In the genomic region with DNA sequence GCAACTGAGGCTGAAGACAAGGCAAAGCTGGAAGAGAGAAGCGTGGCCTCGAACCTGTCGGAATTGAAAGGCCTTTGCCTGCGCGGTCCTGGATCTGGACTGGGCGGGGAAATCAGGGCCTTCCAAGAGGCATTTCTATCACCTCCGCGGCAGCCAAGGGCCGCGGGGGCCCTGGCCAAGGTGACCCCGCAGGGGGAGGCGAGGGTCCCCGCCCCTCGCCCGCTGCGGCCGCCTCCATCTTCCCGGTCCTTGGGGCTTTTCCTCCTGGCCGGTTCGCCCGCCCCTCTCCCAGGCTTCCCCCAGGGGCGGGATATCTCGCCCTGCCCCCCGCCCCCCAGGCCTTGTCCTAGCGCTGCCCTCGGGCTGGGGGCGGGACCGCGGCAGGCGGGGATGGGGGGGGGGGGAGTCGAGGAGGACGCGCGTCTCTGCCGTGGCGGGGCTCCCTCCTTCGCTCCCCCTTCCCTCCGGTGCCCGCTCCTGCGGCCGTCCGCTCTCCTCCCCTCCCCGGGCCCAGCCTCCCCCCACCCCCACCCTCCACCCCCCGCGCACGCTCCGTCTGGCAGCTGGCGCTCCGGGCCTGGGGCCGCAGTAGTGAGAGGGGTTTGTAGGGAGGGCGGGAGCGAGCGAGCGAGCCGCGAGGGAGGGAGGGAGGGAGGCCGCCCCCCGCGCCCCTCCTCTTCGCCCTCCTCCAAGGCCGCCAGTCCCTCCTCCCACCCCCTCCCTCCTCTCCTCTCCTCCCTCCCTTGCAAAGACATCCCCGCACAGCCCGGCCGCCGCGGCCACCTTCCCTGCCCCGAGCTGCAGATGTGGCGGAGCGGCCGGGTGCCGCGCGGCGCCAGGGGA, we compare ENCODE assay signal across 8 mouse cellular contexts. TPM values are rescaled to one million over a fixed set of nuclear protein-coding genes. Genes with fewer than 3 reads are reported as not detected.
DNase-seq lines count a peak whose midpoint lies in the region; ATAC-seq and TF ChIP-seq lines count a peak whose summit lies in the region.

A gene (plus strand): TSS at position 743 of the 843 bp plus-strand sequence.

- H3K4me2 ChIP-seq in intestine, postnatal 0 days (replicated peaks; ENCODE audit: low read depth) = peak within 1 kb of the TSS; percentile 96
- peak within 1 kb of the TSS; percentile 82 for H3K4me2 ChIP-seq in liver, embryonic 12.5 days
- peak within 1 kb of the TSS; percentile 99 for H3K4me2 ChIP-seq in neural tube, embryonic 11.5 days (ENCODE audit: low read depth)

- H3K9ac ChIP-seq in intestine, postnatal 0 days (ENCODE audit: low read depth, low read length) = peak within 1 kb of the TSS; percentile 80
- peak within 1 kb of the TSS; percentile 70 for H3K9ac ChIP-seq in liver, embryonic 12.5 days
- peak within 1 kb of the TSS; percentile 94 for H3K9ac ChIP-seq in neural tube, embryonic 11.5 days (ENCODE audit: low read length)

- H3K27me3 ChIP-seq in spleen, adult 2 months (ENCODE audit: control insufficient read depth, insufficient read depth, low read length) = peaks cover 12% of the 10 kb centered on the region
- no peaks in the 10 kb centered on the region for H3K27me3 ChIP-seq in intestine, postnatal 0 days (replicated peaks; ENCODE audit: control insufficient read depth, insufficient read depth, low read length)
- H3K27me3 ChIP-seq in liver, embryonic 12.5 days (replicated peaks) = peaks cover 57% of the 10 kb centered on the region
- H3K27me3 ChIP-seq in neural tube, embryonic 11.5 days (ENCODE audit: control insufficient read depth, insufficient read depth, low read length) = no peaks in the 10 kb centered on the region

- H3K27ac ChIP-seq in spleen, adult 2 months (ENCODE audit: insufficient read depth, low read length) = 0 out of 2 replicates have a peak within 1 kb of the TSS, but pooled peaks have one; percentile 39
- peak within 1 kb of the TSS; percentile 75 for H3K27ac ChIP-seq in intestine, postnatal 0 days (ENCODE audit: low read depth, low read length)
- peak within 1 kb of the TSS; percentile 62 for H3K27ac ChIP-seq in liver, embryonic 12.5 days
- H3K27ac ChIP-seq in neural tube, embryonic 11.5 days (ENCODE audit: low read depth, low read length) = peak within 1 kb of the TSS; percentile 97

- WGBS in spleen, adult 2 months = 5% methylated on average over 48 of the region's 74 CpGs
- 1% methylated on average over 18 of the region's 74 CpGs for WGBS in intestine, postnatal 0 days
- WGBS in liver, embryonic 12.5 days (ENCODE audit: insufficient replicate concordance) = 2% methylated on average over 34 of the region's 74 CpGs
- WGBS in neural tube, embryonic 11.5 days = under 1% methylated on average over 14 of the region's 74 CpGs

- peak within 1 kb of the TSS; percentile 61 for H3K4me3 ChIP-seq in spleen, adult 2 months (ENCODE audit: extremely low read depth, insufficient read depth, insufficient read length)
- peak within 1 kb of the TSS; percentile 72 for H3K4me3 ChIP-seq in intestine, postnatal 0 days (ENCODE audit: low read depth, low read length)
- H3K4me3 ChIP-seq in liver, embryonic 12.5 days = peak within 1 kb of the TSS; percentile 66
- peak within 1 kb of the TSS; percentile 91 for H3K4me3 ChIP-seq in neural tube, embryonic 11.5 days (ENCODE audit: low read depth, low read length)

- no peaks in the 10 kb centered on the region; the same call in 1 of the 2 replicates for H3K4me1 ChIP-seq in spleen, adult 2 months (ENCODE audit: control insufficient read depth, insufficient read depth, insufficient read length)
- peaks cover 3% of the 10 kb centered on the region; the same call in 1 of the 2 replicates for H3K4me1 ChIP-seq in intestine, postnatal 0 days (replicated peaks; ENCODE audit: control insufficient read depth, insufficient read depth, low read length)
- peaks cover 52% of the 10 kb centered on the region for H3K4me1 ChIP-seq in liver, embryonic 12.5 days
- peaks cover 37% of the 10 kb centered on the region for H3K4me1 ChIP-seq in neural tube, embryonic 11.5 days (ENCODE audit: control insufficient read depth, insufficient read depth, low read length)

- TF ChIP-seq CTCF in spleen, adult 2 months (IDR thresholded peaks at IDR 0.05; ENCODE audit: extremely low read depth, insufficient read depth, insufficient read length, insufficient replicate concordance) = no peak
- TF ChIP-seq CTCF in intestine, postnatal 0 days (IDR thresholded peaks at IDR 0.05; ENCODE audit: low read depth) = no peak

- DNase-seq in spleen, adult 2 months (ENCODE audit: low read depth in 1 of 2, low spot score in 2 of 2) = no peak
- no peak for DNase-seq in spleen, postnatal 14 days (ENCODE audit: low spot score in 2 of 2)
- peak; percentile 69 for DNase-seq in cerebellum, adult 9-11 months
- DNase-seq in gastrocnemius, postnatal 4 days (ENCODE audit: low spot score in 2 of 2) = peak; percentile 55 to 76
- DNase-seq in neural tube, embryonic 11.5 days (ENCODE audit: low spot score) = peak; percentile 91
- peak; percentile 49 for DNase-seq in urinary bladder, postnatal 25 days (ENCODE audit: low spot score)

- TF ChIP-seq POLR2A in spleen, adult 2 months (IDR thresholded peaks at IDR 0.05; ENCODE audit: low read depth, low read length) = no peak

- H3K9me3 ChIP-seq in intestine, postnatal 0 days (ENCODE audit: control insufficient read depth) = no peaks in the 10 kb centered on the region
- no peaks in the 10 kb centered on the region for H3K9me3 ChIP-seq in liver, embryonic 12.5 days (replicated peaks)
- H3K9me3 ChIP-seq in neural tube, embryonic 11.5 days (ENCODE audit: control insufficient read depth, low read length) = no peaks in the 10 kb centered on the region

- ATAC-seq in intestine, postnatal 0 days = peak; percentile 53
- peak; percentile 60 for ATAC-seq in liver, embryonic 12.5 days
- ATAC-seq in neural tube, embryonic 11.5 days (ENCODE audit: insufficient read depth, low FRiP score, low TSS enrichment) = peak; percentile 82

- H3K36me3 ChIP-seq in spleen, adult 2 months (ENCODE audit: control insufficient read depth, insufficient read depth, low read length) = no peaks in the 10 kb centered on the region
- H3K36me3 ChIP-seq in intestine, postnatal 0 days (ENCODE audit: control insufficient read depth, insufficient read depth) = no peaks in the 10 kb centered on the region
- H3K36me3 ChIP-seq in liver, embryonic 12.5 days = peaks cover 6% of the 10 kb centered on the region; the same call in 1 of the 2 replicates
- no peaks in the 10 kb centered on the region; the same call in 1 of the 2 replicates for H3K36me3 ChIP-seq in neural tube, embryonic 11.5 days (ENCODE audit: control insufficient read depth, insufficient read depth, low read length)

RNA-seq across cellular contexts. Expression of the gene that starts here (rescaled TPM):
- polyA plus RNA-seq in spleen, adult 2 months (2012; rRNA removed) = 11.9 and 14.1 TPM in 2 replicates
- 10 to 100 TPM; 41.4 to 45.9 TPM for total RNA-seq in gastrocnemius, postnatal 4 days (2021)
- polyA plus RNA-seq in intestine, postnatal 0 days (2015; fragmentation: Nextera tagmentation; extraction: Ambion mirVana) = 9.2 and 10.5 TPM in 2 replicates
- polyA plus RNA-seq in liver, embryonic 12.5 days (2016; fragmentation: Nextera tagmentation; extraction: Ambion mirVana) = 6.1 and 7.3 TPM in 2 replicates
- 32.4 and 37.0 TPM in 2 replicates for polyA plus RNA-seq in neural tube, embryonic 11.5 days (2014; fragmentation: Nextera tagmentation; extraction: Ambion mirVana)

Comparison
In these comparisons a context has a peak if more than half of its experiments do, and no peak if none do; other contexts are left out.
1. DNase-seq: peak in cerebellum, adult 9-11 months (single experiment), gastrocnemius, postnatal 4 days (2 of 2), neural tube, embryonic 11.5 days (single experiment) and urinary bladder, postnatal 25 days (single experiment); none in spleen, adult 2 months (0 of 2) and spleen, postnatal 14 days (0 of 2).
2. H3K27ac ChIP-seq: peak in every context shown above with its lines; median percentile 97 in neural tube, embryonic 11.5 days; 75 in intestine, postnatal 0 days; 62 in liver, embryonic 12.5 days; 39 in spleen, adult 2 months.
3. Peak in every context shown above with its lines, with median percentiles within 50 percentile points of each other: H3K4me3 ChIP-seq, ATAC-seq, H3K4me2 ChIP-seq and H3K9ac ChIP-seq.